Mouse (Mus musculus) layer of hippocampus, adult 2 months (tissue): ENCODE data around the gene Cdc42bpg. TPM values are rescaled to one million over a fixed set of nuclear protein-coding genes. Genes with fewer than 3 reads are reported as not detected.

ENCODE experiments used
- DNase-seq, 2 experiments: peaks; one replicate each; pipeline ENCODE4 v3.0.0; 2022; ENCODE audit warnings: low spot score in 2 of 2
- H3K27ac ChIP-seq: fragments of 200-600 bp; 2 replicates; pipeline ENCODE4 v1.8.1; 2022
- H3K4me3 ChIP-seq: fragments of 200-600 bp; 2 replicates; pipeline ENCODE4 v1.8.1; 2022; ENCODE audit warnings: mild to moderate bottlenecking
- CTCF ChIP-seq: fragments of 200-600 bp; conservative IDR thresholded peaks from 2 replicates; pipeline ENCODE4 v1.8.1; 2022; ENCODE audit warnings: antibody characterized with exemption, mild to moderate bottlenecking, moderate library complexity
- long read RNA-seq, 2 experiments: library from polyadenylated mRNA; stranded (forward); transcript quantifications; one replicate each; pipeline ENCODE4 v2.0.0; 2021; ENCODE audit warnings: borderline mapping rate in 2 of 2
- total RNA-seq, 2 experiments: library from RNA; stranded (reverse); gene quantifications; 2 replicates each; pipeline ENCODE4 v1.2.3; 2021

The Cdc42bpg gene
- 1 to 10 TPM; 5.0 to 5.6 TPM for total RNA-seq
- long read RNA-seq, experiment 1, result 0 reads
- long read RNA-seq, experiment 2, result 0 reads

- H3K4me3 ChIP-seq, result peak within 1 kb of the TSS; percentile 60
- no peak for DNase-seq
- peak within 1 kb of the TSS; percentile 77 for H3K27ac ChIP-seq
- no peak for TF ChIP-seq CTCF
These were observed at the start of gene Cdc42bpg for GRCm38 (mm10) chr19:6306137-6306551. Gene Cdc42bpg (plus strand): TSS chr19:6306456.

GRCm38 (mm10) chr19:6260428-6260827, 45.8 kb upstream of the Cdc42bpg start:
- DNase-seq, result no peak
- peak; percentile 65 for TF ChIP-seq CTCF

GRCm38 (mm10) chr19:6260946-6261345, 45.3 kb upstream of the Cdc42bpg start:
- no peak overlapping the region for H3K4me3 ChIP-seq
- peak; percentile 60 for TF ChIP-seq CTCF
- no peak for DNase-seq
- H3K27ac ChIP-seq, result no peak overlapping the region

More at GRCm38 (mm10) chr19:6260428-6260827, 45.8 kb upstream of the Cdc42bpg start:
- H3K4me3 ChIP-seq, result no peak overlapping the region
- H3K27ac ChIP-seq, result no peak overlapping the region

GRCm38 (mm10) chr19:6261379-6261778, 44.9 kb upstream of the Cdc42bpg start:
- H3K27ac ChIP-seq, result no peak overlapping the region
- no peak for TF ChIP-seq CTCF
- H3K4me3 ChIP-seq, result no peak overlapping the region
- no peak for DNase-seq

GRCm38 (mm10) chr19:6262222-6262621, 44.0 kb upstream of the Cdc42bpg start:
- no peak overlapping the region for H3K4me3 ChIP-seq
- peak; percentile 44 to 82 for DNase-seq
- no peak overlapping the region for H3K27ac ChIP-seq
- peak; percentile 96 for TF ChIP-seq CTCF

GRCm38 (mm10) chr19:6262839-6263433, 43.3 kb upstream of the Cdc42bpg start:
- no peak for DNase-seq
- no peak for TF ChIP-seq CTCF
- H3K27ac ChIP-seq, result no peak overlapping the region
- H3K4me3 ChIP-seq, result no peak overlapping the region

- no peak for DNase-seq
- TF ChIP-seq CTCF, result no peak
- peak overlapping the region; percentile 32; the same call in 1 of the 2 replicates for H3K27ac ChIP-seq
- H3K4me3 ChIP-seq, result no peak overlapping the region
These were observed 42.1 kb upstream of the Cdc42bpg start for GRCm38 (mm10) chr19:6264200-6264599.

GRCm38 (mm10) chr19:6264945-6265344, 41.3 kb upstream of the Cdc42bpg start:
- Histone ChIP-seq H3K4me3 (no peak overlapping the region), H3K27ac (no peak overlapping the region)
- TF ChIP-seq CTCF, result no peak
- DNase-seq, result no peak

- Histone ChIP-seq H3K27ac (no peak overlapping the region), H3K4me3 (no peak overlapping the region)
- TF ChIP-seq CTCF, result peak; percentile 58
- no peak for DNase-seq
These were observed 40.5 kb upstream of the Cdc42bpg start for GRCm38 (mm10) chr19:6265727-6266182.

- no peak for DNase-seq
- TF ChIP-seq CTCF, result no peak
- no peak overlapping the region for H3K27ac ChIP-seq
- no peak overlapping the region for H3K4me3 ChIP-seq
These were observed 38.7 kb upstream of the Cdc42bpg start for GRCm38 (mm10) chr19:6267306-6268169.

GRCm38 (mm10) chr19:6268170-6268528, 38.1 kb upstream of the Cdc42bpg start:
- H3K27ac ChIP-seq, result no peak overlapping the region
- no peak overlapping the region for H3K4me3 ChIP-seq
- TF ChIP-seq CTCF, result peak; percentile 97
- peak; percentile 80 to 88 for DNase-seq

GRCm38 (mm10) chr19:6268670-6269132, 37.6 kb upstream of the Cdc42bpg start:
- no peak overlapping the region for H3K27ac ChIP-seq
- no peak for TF ChIP-seq CTCF
- no peak for DNase-seq
- H3K4me3 ChIP-seq, result no peak overlapping the region

- H3K4me3 ChIP-seq, result no peak overlapping the region
- no peak for TF ChIP-seq CTCF
- no peak for DNase-seq
- no peak overlapping the region for H3K27ac ChIP-seq
These were observed 36.3 kb upstream of the Cdc42bpg start for GRCm38 (mm10) chr19:6269798-6270475.
